In genomic region chr1:20617849-20618530, GRCm38 (mm10) we compare ENCODE assay signal across 13 mouse cellular contexts. TPM values are rescaled to one million over a fixed set of nuclear protein-coding genes. Genes with fewer than 3 reads are reported as not detected.
DNase-seq lines count a peak whose midpoint lies in the region; ATAC-seq and TF ChIP-seq lines count a peak whose summit lies in the region.
"Had no signal": no experiment of that assay in that cellular context is flagged by ENCODE, and none has a peak within 500 bp of the region (broad histone marks: within the 10 kb centered on the region; RNA-seq: fewer than 3 reads in every experiment).

Pkhd1 (minus strand) TSS chr1:20618064.

- peak within 1 kb of the TSS; percentile 31; the same call in 1 of the 2 replicates for H3K4me2 ChIP-seq in liver, embryonic 11.5 days
- H3K4me2 ChIP-seq: forebrain, embryonic 12.5 days had no signal

- no peaks in the 10 kb centered on the region for H3K27me3 ChIP-seq in liver, embryonic 11.5 days (replicated peaks; ENCODE audit: control insufficient read depth, insufficient read depth, low read length)
- H3K27me3 ChIP-seq: forebrain, embryonic 12.5 days; megakaryocyte, embryonic 14.5 days had no signal

- 69% methylated on average over 10 of the region's 10 CpGs for WGBS in liver, embryonic 11.5 days

- no peaks in the 10 kb centered on the region for H3K4me1 ChIP-seq in embryonic fibroblast, embryonic 13.5 days (ENCODE audit: control insufficient read depth, insufficient read depth, low read length)
- no peaks in the 10 kb centered on the region for H3K4me1 ChIP-seq in liver, embryonic 11.5 days (replicated peaks; ENCODE audit: control insufficient read depth, insufficient read depth, low read length)
- H3K4me1 ChIP-seq: forebrain, embryonic 12.5 days; megakaryocyte, embryonic 14.5 days had no signal

- intact Hi-C loops in gastrocnemius, postnatal 14 days (cut with DNase I; ENCODE audit: low total_unique reads): loop anchor here (10.0 kb wide), 1 partner anchor 187 kb away; no protein-coding TSS in a partner anchor
- intact Hi-C loops in heart, postnatal 25 days (cut with DNase I): no loop called here

- no peak within 1 kb of the TSS for H3K9ac ChIP-seq in liver, embryonic 11.5 days (ENCODE audit: low read depth, low read length)
- H3K9ac ChIP-seq: forebrain, embryonic 12.5 days had no signal

- no peaks in the 10 kb centered on the region for H3K9me3 ChIP-seq in liver, embryonic 11.5 days (ENCODE audit: control insufficient read depth, low read length)
- H3K9me3 ChIP-seq: forebrain, embryonic 12.5 days; megakaryocyte, embryonic 14.5 days had no signal

- no peak for TF ChIP-seq POLR2A in embryonic fibroblast, embryonic 13.5 days (IDR thresholded peaks at IDR 0.05; ENCODE audit: low read depth, low read length)

- ATAC-seq in liver, embryonic 11.5 days (replicated peaks; ENCODE audit: low FRiP score): no peak

- peak within 1 kb of the TSS; percentile 42 for H3K27ac ChIP-seq in embryonic fibroblast, embryonic 13.5 days (ENCODE audit: insufficient read depth, low read length)
- no peak within 1 kb of the TSS for H3K27ac ChIP-seq in liver, embryonic 11.5 days (ENCODE audit: low read depth, low read length)
- H3K27ac ChIP-seq: forebrain, embryonic 12.5 days had no signal

- peak; percentile 95 for DNase-seq in kidney, adult 9 months
- DNase-seq in liver, embryonic 11.5 days (ENCODE audit: low spot score): no peak
- DNase-seq in lung, postnatal 10 days: peak; percentile 16
- no peak for DNase-seq in layer of hippocampus, adult 11-12 months (ENCODE audit: low spot score)
- no peak for DNase-seq in heart, adult 18-20 months
- DNase-seq in gastrocnemius, postnatal 14 days: no peak
- DNase-seq in heart, postnatal 25 days (ENCODE audit: low spot score): no peak
- DNase-seq: gastrocnemius, postnatal 10 days; right cerebral cortex, adult 18-20 months had no signal

- H3K4me3 ChIP-seq in embryonic fibroblast, embryonic 13.5 days (ENCODE audit: insufficient read depth, low read length): no peak within 1 kb of the TSS
- no peak within 1 kb of the TSS for H3K4me3 ChIP-seq in liver, embryonic 11.5 days (ENCODE audit: low read depth, low read length)
- H3K4me3 ChIP-seq: forebrain, embryonic 12.5 days; megakaryocyte, embryonic 14.5 days had no signal

- no peak for TF ChIP-seq CTCF in embryonic fibroblast, embryonic 13.5 days (IDR thresholded peaks at IDR 0.05; ENCODE audit: borderline replicate concordance, insufficient read depth, low read length)

- no peaks in the 10 kb centered on the region for H3K36me3 ChIP-seq in liver, embryonic 11.5 days (ENCODE audit: control insufficient read depth, insufficient read depth, low read length)
- H3K36me3 ChIP-seq: forebrain, embryonic 12.5 days had no signal

RNA-seq across cellular contexts. Expression of gene Pkhd1, which starts in this region (rescaled TPM):
- not detected in 2 replicates for polyA plus RNA-seq in embryonic fibroblast, embryonic 13.5 days (2011; ENCODE audit: insufficient read length, low read depth, missing spikeins)
- 0.26 and 0.37 TPM in 2 replicates for polyA plus RNA-seq in liver, embryonic 11.5 days (2014; fragmentation: Nextera tagmentation; extraction: Ambion mirVana)
- total RNA-seq in heart, adult 18-20 months (2021): not detected
- under 1 TPM; 0.09 to 0.12 TPM for total RNA-seq in gastrocnemius, postnatal 14 days (2021)
- total RNA-seq in heart, postnatal 25 days (2021): not detected
- polyA plus RNA-seq: heart, embryonic 16.5 days had no signal

Comparison
In these comparisons a context has a peak if more than half of its experiments do, and no peak if none do; other contexts are left out.
1. DNase-seq: peak in kidney, adult 9 months (single experiment) and lung, postnatal 10 days (single experiment); none in liver, embryonic 11.5 days (single experiment), layer of hippocampus, adult 11-12 months (single experiment), heart, adult 18-20 months (0 of 2), gastrocnemius, postnatal 14 days (single experiment) and heart, postnatal 25 days (single experiment).